Mouse (Mus musculus) small intestine, adult 2 months (tissue): ENCODE measurements around the gene Rnasek.

Experiments
- CTCF ChIP-seq: fragments of 200-500 bp; IDR thresholded peaks from 2 replicates; pipeline ENCODE4 v1.5.1; 2012; ENCODE audit warnings: low read depth, mild to moderate bottlenecking, control low read depth, inconsistent platforms, low read length, moderate library complexity, mixed read lengths; ENCODE audit not compliant: insufficient replicate concordance, insufficient read length; ENCODE audit errors: extremely low read depth
- POLR2A ChIP-seq: fragments of 200-500 bp; IDR thresholded peaks from 2 replicates; pipeline ENCODE4 v1.6.1; 2012; ENCODE audit warnings: low read depth, mild to moderate bottlenecking, control low read depth, inconsistent platforms, low read length, moderate library complexity

DNA sequence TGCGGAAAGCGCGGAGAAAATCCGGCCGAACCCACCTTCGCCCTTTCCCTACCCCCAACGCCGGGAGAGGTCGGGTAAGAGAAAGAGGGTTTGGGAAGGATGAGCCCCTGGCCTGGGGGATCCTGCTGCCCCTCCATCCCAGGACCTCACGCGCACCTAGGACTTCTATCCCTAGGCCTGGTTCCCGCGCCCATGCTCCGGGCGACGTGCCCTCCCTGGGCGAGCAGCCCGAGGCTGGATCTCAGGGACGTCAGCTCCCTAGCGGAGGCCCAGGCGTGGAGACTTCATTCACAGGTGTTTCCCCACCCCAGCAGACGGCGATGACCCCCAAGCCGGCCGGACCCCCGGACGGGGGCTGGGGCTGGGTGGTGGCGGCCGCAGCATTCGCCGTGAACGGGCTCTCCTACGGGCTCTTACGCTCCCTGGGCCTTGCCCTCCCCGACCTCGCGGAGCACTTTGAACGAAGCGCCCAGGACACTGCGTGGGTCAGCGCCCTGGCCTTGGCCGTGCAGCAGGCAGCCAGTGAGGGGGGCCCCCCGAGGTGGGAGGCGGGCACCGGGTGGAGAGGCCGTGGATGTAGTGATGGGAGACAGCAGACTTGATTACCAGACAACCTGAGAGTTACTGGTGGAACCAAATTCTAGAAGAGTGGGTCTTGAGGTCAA lies 25.3 kb downstream of the Rnasek start:
- TF ChIP-seq CTCF (no peak), POLR2A (no peak)
